Mouse (Mus musculus) WW6 (cell line): Measurements from ENCODE around the gene Ccdc40.

Experiments
- DNase-seq: peaks from one replicate; pipeline ENCODE4 v3.0.0-alpha.2; 2013; ENCODE audit warnings: low read depth, low spot score

Gene Ccdc40

DNA sequence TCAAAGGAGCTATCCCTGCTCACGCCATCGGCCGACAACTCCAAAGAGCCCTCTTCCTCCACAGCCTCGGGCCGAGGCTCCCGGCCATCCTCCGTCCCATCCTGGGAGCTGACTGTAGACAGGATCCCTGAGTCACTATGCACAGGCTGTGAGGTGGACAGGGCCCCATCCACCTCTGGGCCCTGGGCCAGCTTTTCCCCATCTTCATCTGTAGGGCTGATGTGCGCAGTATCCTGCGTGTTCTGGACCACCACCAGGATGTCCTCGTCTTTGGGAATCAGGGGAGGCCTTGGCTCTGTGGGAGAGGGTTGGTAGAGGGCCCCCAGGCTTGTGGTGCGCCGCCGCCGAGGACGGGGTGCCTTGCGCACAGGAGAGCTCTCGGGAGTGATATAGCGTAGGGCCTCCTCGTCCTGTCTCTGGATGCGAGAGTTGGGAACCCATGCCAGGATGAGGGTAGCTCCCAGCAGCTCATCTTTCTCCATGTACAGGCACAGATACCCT, 19.5 kb upstream of the Ccdc40 start:
- no peak for DNase-seq

DNA sequence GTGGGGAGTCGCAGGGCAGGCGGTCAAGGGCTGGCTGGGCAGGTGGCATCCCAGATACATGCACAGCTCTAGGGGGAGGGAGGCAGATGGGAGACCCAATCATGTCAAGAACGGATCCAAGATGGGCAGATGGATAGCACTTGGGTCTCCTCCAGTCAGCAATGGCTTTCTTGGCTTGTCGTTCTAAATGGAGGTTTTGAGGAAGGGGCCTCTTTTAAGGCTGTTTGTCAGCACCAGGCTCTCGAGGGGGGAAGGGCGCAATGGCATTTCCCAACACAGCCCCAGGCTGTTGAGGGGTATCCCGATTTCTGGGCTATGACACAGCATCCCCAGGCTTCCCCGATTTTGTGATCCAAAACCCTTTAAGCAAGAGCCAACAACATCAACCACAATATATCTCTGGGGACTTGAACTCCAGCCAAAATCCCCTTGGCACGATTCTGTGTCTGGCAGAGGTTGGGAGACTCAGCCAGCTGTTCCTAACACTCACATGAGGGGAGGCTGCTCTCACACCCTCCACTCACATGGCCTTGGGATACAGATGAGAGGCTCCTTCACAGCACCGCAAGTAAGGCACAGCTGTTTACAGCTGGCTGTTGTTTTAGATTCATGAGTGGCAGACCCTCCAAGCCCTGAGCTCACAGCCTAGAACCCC, 18.9 kb upstream of the Ccdc40 start:
- DNase-seq: no peak

DNA sequence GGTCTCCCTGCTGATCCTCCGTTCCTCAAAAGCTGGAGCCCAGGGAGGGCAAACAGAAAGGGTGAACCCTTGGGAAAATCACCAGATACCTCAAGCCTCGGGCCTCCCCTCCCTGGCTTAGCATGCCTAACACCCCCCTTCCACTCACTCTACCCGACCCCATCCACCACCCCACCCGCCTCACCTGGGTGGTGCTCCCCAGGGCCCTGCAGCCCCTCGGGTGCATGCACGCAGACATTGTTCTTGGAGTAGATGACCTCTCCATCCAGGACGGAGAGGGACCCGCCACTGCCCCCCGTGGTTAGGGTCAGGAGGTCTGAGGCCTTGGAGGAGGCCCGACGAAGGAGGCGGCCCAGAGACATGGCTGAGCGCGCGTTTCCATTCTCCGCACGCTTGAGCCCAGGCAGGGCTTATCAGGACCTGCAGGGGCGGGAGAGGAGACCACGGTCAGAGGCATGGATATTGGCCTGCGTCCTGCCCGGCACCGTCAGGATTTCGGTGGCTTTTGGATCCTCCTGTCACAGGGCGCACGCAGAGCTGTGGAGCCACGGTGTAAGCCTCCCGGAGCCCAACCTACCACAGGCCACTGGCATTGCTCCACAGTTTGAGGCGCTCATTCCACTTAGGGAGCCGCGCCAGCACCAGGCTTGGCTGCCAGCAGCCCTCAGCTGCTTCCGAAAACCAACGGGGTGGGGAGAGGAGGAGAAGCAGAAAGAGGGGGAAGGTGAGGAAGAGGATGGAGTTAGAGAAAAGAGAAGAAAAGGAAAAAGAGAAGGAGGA, 17.9 kb upstream of the Ccdc40 start:
- DNase-seq: no peak

DNA sequence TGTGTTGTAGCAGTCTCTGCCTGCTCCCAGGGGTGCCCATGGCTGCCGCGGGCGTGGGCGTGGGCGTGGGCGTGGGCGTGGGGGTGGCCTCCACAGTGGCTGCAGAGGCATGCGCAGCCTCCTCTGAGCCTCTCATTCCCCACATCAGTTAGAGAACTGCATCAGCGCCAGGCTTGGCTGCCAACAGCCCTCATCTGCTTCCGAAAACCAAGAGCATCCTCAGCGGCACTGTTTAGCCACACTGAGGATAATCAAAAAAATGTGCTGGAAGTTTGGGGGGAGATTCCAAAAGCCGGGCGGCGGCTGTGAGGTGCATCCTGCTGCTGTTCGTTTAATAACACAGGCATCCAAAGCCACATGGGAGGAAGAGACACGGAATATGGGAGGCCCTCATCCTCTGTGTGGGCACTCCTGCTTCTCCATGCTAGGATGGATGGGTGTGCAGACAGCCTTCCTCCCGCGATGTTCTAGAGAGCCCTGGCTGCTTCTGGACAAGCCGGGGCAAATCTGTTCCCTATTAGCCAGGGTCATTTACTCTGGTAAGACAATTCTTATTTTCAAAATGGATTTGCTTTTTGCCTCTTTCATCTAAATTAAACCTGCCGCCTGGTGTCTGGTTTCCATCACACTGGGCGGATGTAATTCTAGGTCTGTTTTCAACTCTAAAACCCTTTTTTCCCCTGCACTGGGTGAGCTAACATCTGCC, 16.6 kb upstream of the Ccdc40 start:
- no peak for DNase-seq

DNA sequence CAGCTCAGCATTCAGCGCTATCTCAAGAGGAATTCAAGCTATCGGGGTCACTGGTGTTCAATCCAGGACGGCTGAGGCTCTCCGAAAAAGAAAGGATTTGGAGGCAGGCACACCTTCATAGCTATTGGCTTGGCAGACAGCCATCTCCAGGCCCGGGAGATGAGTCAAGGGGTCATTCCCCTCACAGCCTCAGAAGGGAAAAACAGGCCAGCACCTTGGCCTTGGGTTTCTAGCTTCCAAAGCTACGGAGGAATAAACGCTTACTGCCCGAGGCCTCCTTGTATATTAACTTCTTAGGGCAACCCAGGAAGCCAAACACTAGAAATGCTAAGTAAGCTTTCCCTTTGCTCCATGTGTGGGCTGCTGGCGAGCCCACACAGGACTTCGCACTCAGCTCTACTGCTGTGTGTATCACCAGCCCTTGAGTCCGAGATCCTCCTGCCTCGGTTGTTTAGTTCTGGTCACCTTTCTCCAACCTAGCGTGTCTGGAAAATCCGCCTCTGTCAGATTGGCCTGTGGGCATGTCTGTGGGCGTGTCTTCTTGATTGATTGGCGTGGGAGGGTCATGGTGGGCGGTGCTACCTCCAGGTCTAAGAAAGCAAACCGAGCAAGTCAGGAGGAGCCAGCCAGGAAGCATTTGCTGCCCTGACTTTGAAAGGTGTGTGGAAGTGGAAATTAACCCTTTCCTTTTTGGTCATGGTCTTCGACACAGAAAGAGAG, 15.0 kb upstream of the Ccdc40 start:
- no peak for DNase-seq

DNA sequence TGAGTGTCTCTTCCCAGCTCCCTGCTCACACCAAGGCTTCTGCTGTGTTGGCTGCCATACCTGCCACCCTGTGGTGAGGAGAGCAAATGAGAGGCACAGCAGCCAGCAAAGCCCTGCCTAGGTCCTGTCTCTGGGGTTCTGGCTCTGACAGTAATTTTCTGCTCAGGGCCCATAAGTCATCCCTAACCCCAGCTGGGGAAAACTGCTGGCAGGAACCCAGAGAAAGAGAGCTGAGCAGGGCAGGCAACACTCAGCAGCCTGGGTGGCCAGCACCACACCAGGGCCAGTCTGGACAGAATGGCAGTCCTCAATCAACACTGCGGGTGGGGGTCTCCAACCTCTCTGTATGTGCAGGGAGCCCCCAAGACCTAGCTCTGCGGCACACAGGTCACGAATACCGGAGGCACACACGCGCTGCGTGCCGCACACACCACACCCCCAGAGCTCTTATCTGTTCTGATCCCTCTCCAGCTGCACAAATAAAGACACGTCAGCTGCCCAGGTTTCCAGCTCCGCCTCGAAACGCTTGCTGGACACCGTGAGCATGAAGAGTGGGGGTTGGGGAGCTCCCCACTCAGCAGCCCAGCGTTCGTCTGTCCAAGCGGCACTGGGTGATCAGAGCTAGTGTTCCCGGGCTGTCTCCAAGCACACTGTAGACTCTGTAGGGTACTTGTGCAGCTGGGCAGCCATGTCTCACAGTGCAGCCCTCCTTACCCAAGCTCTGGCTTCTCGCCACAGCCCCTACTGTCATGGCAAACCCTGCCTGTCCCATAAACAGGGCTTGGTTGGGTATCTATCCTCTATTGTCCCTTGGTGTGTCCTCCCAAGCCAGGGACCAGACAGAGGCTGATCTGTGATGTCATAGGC, 13.1 kb upstream of the Ccdc40 start:
- no peak for DNase-seq

DNA sequence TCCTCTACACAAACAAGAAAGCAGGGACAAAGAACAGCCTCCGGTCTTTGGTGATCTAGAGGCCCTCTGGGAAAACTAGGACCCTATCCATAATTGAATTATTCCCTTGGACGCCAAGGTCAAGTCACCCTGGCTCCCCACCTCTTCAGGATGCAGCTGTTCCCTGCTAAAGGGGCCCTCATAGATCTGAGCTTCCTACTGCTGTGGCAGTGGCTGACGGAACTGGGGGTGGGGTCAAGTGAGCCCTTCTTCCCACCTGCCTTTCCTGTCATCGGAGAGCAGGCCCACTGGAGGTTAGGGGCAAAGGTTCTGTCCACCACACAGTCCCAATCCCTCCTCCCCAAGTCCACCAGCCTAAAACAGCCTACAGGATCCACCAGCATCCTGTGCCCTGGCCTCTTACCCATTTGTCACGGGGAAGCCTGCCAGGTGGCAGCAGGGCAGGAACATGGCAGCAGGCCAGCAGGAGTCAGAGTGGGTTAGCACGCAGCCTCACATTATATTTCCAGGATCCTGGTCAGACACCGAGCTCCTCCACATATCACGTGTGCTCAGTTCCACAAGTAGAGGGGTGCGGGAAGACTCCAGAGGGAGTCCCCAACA, 12.4 kb upstream of the Ccdc40 start:
- no peak for DNase-seq

DNA sequence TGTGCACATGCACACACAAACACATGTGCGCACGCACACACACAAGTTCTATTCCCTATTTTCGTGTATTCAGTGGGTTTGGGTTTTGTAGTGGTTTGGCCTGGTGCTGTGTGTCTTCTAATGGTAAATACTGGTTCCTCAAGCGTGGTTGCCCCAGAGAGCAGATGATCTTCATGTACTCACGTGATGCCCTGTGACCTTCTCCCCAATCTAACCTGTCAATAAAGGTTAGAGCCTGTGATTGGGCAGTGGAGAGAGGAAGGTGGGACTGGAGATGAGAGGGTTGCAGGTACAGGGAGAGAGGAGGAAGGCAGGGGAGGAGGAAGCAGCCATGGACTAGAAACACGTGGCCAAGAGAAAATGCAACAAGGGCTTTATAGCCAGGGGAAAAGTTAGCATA, 10.5 kb upstream of the Ccdc40 start:
- DNase-seq: no peak

DNA sequence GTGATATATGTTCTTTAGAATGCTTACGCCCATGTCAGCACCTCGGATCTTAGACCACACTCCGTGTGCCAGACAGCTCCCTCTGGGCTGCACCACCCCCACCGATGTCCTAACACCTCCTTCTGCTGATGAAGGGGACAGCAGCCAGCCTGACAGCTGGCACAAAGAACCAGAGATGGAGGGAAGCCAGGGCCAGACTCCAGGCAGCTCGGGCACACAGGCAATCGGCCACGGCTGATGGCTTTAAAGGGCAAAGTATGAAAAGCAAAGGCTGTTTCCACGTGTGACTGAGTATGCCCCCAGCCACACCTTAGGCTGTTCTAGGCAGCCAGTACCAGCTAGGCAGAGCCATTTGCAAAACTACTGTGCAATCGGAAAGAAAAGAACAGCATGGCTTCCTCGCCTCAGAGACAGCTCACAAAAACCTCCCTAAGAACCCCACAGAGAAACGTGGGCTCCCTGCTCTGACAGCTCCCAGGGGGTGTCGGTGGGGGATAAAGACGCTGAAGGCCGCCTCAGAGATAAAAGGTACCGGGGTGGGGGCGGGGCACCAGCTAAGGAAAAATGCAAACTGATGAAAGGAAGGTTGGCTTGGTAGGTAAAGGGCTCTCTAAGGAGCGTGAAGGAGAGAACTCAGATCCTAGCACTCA, 8.4 kb upstream of the Ccdc40 start:
- no peak for DNase-seq

DNA sequence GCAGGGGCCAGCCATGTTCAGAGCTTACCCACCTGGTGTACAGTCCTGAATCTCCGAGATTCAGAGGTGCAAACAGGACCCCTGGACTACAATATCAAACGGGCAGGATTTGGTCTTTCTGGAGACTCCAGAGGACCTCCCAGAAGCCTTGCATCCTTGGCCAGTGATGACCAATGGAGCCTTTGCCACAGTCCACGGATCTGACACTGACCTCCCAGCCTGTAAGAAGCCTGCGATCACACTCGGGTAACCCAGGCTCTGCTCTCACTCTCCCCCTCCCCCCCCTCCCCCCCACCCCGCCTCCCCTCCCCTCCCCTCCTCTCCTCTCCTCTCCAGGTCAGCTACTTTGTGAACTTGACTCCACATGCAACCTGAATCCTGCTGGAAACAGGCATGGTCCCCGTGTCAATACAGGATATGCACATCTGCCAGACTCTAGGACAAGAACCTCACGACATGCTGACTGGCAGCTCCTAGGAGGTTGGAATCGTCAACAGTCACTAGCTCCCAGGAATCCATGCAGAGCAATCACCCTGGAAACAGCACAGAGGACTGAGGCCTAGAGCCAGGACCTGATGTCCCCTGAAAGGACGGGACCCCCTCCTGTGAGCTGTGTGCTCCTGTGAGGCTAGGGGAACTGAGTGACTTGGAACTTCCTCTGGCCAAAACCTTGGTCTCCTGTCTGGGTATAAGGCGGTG, 6.4 kb upstream of the Ccdc40 start:
- no peak for DNase-seq

DNA sequence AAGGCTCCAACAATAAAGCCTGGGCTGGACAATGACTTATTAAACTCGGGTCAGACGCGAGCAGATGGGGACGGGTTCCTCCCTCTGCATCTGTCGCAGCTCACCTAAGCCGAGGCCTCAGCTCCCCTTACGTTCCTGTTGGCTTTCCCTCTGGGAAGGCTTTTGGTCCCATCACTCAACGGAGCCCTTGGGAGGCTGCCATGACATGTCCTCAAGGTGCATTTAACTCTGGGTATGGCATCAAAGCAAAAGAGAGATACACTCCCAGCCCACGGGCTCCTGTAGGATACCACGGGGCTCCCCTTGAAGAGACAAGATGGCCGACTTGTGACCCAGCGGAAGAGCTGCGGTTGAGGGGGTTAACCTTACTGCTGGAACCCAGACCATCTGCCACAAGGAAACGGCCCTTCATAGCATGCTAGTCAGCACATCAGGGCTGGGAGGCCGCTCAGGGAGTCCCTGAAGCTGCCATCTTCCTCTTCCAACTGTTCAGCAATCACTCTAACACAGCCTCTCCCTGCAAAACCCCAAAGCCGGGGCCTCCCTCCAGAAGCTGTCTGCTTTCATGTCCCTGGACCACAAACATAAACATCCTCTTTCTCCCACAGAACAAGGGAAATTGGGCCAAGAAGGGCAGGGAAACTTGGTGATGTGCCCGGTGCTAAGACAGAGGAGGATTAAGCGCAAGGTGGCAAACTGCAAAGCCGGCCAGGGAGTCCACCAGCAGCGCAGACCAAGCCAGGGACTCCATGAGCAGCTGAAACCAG, 5.1 kb upstream of the Ccdc40 start:
- no peak for DNase-seq

DNA sequence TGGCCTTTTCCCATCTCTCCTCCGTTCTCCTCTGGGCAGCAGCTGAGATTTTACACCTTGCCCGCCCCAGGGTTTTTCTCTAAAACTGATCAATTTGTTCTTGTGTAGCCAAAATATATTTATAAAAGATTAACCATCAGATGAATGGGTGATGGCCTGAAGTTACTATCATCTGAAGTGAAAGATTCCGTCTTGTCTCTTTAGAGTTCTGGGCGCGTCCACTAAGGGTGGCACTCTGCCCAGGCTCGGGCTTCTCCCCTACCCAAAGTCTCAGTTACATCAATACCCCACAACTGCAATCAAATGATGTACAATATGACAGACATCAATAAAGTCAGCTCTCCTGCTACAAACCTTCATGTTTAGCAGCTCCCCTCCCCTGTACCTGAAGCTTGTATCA, 3.4 kb upstream of the Ccdc40 start:
- DNase-seq: no peak

DNA sequence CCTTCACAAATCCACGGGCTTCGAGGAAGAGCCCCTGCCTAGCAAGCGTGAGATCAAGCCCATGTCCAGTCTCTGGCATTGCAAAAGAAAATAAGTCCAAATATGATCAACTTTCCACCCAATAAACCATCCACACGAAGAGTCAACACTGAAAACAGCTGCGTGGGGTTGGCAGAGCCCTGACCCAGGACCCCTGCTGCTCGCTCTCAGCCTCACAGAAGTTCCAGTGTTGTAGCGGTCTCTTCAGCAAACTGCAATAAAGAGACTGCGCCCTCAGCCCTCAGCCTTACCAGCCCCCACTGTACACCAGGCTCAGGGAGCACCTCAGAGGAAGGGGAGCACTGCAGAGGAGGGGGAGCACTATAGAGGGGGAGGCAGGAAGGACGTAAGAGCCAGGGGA, 2.7 kb upstream of the Ccdc40 start:
- no peak for DNase-seq

DNA sequence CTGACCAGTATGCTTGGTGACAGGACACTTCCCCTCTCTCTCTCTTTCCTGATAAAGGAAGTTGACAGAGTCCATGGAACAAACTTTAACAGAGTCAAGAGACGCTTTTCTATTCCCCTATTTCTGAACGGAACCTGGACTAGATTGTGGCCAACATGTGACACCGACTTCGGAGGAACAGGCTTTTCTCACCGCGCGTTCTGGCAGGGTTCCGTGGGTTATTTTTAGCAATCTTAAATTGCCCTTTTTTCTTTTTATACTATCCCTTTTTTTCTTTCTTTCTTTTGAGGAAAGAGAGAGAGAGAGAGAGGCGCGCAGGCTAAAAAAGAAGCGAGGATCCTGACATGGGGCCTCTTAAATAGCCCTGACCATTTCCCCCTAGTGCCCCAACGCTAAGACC, 781 bp upstream of the Ccdc40 start:
- DNase-seq: no peak

DNA sequence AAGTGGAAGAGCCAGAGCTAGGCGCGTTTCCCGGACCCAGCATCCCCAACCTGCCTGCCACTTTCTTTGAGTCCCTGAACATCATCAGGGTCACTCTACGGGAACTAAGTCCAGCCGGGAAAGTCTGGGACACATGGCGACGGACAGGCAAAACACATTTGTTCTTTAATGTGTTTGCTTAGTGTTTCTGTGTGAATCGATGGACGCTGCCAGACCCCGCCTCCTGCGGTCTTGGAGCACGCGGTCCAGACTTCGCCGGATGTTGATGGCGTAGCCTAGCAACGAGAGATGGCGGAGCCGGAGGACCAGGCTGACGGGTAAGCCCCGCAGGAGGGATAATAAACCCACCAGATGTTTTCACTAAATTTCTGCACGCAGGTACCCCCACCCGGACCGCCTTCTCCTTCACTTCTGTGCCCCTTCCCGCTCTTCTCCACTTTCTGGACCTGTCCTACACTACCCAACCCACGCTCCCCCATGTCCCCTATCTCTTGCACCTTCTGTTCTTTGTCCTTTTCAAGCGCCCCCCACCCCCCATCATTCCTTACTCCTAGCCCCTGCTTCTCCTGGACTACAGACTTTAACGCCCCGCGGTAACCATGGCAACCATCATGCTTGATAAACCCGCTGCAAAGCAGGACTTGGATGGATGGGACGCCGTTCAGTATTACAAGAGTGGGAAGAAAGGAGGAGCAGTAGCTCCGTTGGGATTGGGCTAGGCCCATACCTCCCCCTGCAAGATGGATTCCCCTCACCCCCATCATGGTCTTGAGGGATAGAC, 664 bp downstream of the Ccdc40 start:
- DNase-seq: no peak

DNA sequence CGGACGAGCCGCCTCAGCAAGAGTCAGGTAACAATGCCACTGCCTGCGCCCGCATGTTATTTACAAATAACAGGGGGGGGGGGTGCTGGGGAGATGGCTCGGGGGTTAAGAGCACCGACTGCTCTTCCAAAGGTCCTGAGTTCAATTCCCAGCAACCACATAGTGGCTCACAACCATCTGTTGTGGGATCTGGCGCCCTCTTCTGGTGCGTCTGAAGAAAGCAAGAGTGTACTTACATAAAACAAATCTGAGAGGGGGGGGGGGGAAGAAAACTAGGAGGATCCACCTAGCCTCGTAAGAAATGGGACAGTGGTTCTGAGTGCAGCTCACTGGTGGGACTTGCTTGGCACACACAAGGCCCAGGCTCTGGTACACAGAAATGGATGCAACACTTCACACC, 6.4 kb downstream of the Ccdc40 start:
- DNase-seq: no peak

DNA sequence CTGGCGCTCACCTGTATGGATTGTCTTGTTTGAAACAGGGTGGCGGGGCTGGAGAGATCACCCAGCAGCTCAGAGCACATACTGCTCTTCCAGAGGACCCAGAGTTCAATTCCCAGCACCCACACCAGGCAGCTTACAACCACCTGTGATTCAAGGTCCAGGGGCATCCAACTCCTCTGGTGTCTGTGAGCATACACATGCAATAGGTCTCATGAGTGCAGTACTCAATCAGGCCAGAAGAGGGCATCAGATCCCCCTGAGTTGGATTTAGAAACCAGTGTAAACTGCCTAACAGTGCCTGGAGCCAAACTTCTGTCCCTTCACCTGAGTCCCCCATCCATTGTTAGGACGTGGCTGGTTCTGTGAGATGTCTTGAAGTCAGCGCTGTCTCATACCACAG, 7.2 kb downstream of the Ccdc40 start:
- peak; percentile 85 for DNase-seq

DNA sequence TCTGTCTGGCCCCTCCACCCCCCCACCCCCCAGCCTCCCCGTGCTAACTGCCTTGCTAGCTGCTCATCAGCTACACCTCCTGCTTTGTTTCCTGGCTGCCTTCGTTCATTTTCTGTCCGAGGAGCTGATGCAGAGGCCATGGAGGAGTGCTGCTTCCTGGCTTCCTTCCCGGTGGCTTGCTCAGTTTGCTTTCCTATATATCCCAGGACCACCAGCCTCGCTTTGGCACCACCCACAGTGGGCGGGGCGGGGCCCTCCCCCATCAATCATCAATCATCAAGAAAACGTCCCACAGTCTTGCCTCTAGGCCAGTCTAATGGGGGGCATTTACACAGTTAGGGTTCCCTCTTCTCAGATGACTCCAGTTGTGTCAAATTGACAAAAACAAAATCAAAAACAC, 8.0 kb downstream of the Ccdc40 start:
- DNase-seq: no peak
